8 mouse cellular contexts compared by ENCODE assay signal in the genomic region with DNA sequence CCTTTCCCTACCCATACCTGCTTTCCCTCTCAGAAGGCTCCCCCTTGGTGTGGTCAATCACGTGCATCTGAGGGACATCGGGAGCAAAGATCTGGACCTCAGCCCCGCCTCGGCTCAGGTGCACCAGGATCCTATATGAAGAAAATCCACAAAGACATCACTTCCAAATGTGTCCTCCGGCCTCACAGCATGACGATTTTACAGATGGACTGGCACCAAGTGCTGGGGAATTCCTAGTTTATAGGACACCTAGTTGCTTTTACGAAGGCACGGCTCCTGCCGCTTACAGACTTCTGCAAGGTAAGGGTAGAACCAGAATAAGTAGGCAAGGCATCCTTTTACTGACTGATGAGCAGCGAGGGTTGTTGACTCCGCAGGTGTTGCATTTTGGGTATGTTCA. TPM values are rescaled to one million over a fixed set of nuclear protein-coding genes. Genes with fewer than 3 reads are reported as not detected.
DNase-seq lines count a peak whose midpoint lies in the region; ATAC-seq and TF ChIP-seq lines count a peak whose summit lies in the region.

No protein-coding gene starts in this region.

- H3K4me3 ChIP-seq in lung, embryonic 16.5 days (ENCODE audit: low read length) = peak overlapping the region; percentile 89
- peak overlapping the region; percentile 78 for H3K4me3 ChIP-seq in forebrain, embryonic 11.5 days (ENCODE audit: low read depth, low read length)
- H3K4me3 ChIP-seq in intestine, postnatal 0 days (ENCODE audit: low read depth, low read length) = peak overlapping the region; percentile 68
- H3K4me3 ChIP-seq in neural tube, embryonic 15.5 days (replicated peaks) = peak overlapping the region; percentile 90

- DNase-seq in lung, postnatal 36 days = no peak
- no peak for DNase-seq in forebrain, embryonic 11.5 days (ENCODE audit: low spot score)
- DNase-seq in urinary bladder, postnatal 10 days (ENCODE audit: low spot score) = no peak
- no peak for DNase-seq in spleen, postnatal 14 days (ENCODE audit: low spot score in 2 of 2)
- no peak for DNase-seq in left cerebral cortex, adult 11 months (ENCODE audit: low spot score)

- H3K4me2 ChIP-seq in lung, embryonic 16.5 days (ENCODE audit: low read depth, low read length) = peak overlapping the region; percentile 94
- H3K4me2 ChIP-seq in forebrain, embryonic 11.5 days (ENCODE audit: low read depth, low read length, severe bottlenecking) = peak overlapping the region; percentile 90
- peak overlapping the region; percentile 98 for H3K4me2 ChIP-seq in intestine, postnatal 0 days (replicated peaks; ENCODE audit: low read depth)
- H3K4me2 ChIP-seq in neural tube, embryonic 15.5 days = peak overlapping the region; percentile 85

- no peak overlapping the region; the same call in 1 of the 2 replicates for H3K27ac ChIP-seq in lung, embryonic 16.5 days (ENCODE audit: low read length)
- no peak overlapping the region for H3K27ac ChIP-seq in forebrain, embryonic 11.5 days (ENCODE audit: low read depth, low read length)
- H3K27ac ChIP-seq in intestine, postnatal 0 days (ENCODE audit: low read depth, low read length) = no peak overlapping the region
- H3K27ac ChIP-seq in neural tube, embryonic 15.5 days (replicated peaks) = peak overlapping the region; percentile 86; the same call in 1 of the 2 replicates

- no peak for ATAC-seq in lung, embryonic 16.5 days (ENCODE audit: low read depth)
- no peak for ATAC-seq in forebrain, embryonic 11.5 days (replicated peaks; ENCODE audit: low FRiP score)
- ATAC-seq in intestine, postnatal 0 days = no peak
- no peak for ATAC-seq in neural tube, embryonic 15.5 days (ENCODE audit: low FRiP score)

- no peaks in the 10 kb centered on the region for H3K27me3 ChIP-seq in lung, embryonic 16.5 days (ENCODE audit: control insufficient read depth, insufficient read depth, low read depth, low read length)
- H3K27me3 ChIP-seq in forebrain, embryonic 11.5 days (ENCODE audit: control insufficient read depth, insufficient read depth, low read length) = no peaks in the 10 kb centered on the region
- no peaks in the 10 kb centered on the region for H3K27me3 ChIP-seq in intestine, postnatal 0 days (replicated peaks; ENCODE audit: control insufficient read depth, insufficient read depth, low read length)
- no peaks in the 10 kb centered on the region for H3K27me3 ChIP-seq in neural tube, embryonic 15.5 days (replicated peaks)

- peaks cover 13% of the 10 kb centered on the region for H3K4me1 ChIP-seq in lung, embryonic 16.5 days (replicated peaks; ENCODE audit: control insufficient read depth, insufficient read depth, low read length)
- H3K4me1 ChIP-seq in forebrain, embryonic 11.5 days (replicated peaks; ENCODE audit: control insufficient read depth, insufficient read depth, low read length) = peaks cover 5% of the 10 kb centered on the region; the same call in 1 of the 2 replicates
- 0 out of 2 replicates have a peak, but pooled peaks cover 6% of the 10 kb centered on the region for H3K4me1 ChIP-seq in intestine, postnatal 0 days (replicated peaks; ENCODE audit: control insufficient read depth, insufficient read depth, low read length)
- H3K4me1 ChIP-seq in neural tube, embryonic 15.5 days = peaks cover 39% of the 10 kb centered on the region

- H3K9ac ChIP-seq in lung, embryonic 16.5 days (ENCODE audit: low read length) = peak overlapping the region; percentile 95
- H3K9ac ChIP-seq in forebrain, embryonic 11.5 days (ENCODE audit: low read length) = peak overlapping the region; percentile 81
- 0 out of 2 replicates have a peak overlapping the region, but pooled peaks have one; percentile 71 for H3K9ac ChIP-seq in intestine, postnatal 0 days (ENCODE audit: low read depth, low read length)
- peak overlapping the region; percentile 98 for H3K9ac ChIP-seq in neural tube, embryonic 15.5 days (replicated peaks)

- no peaks in the 10 kb centered on the region for H3K9me3 ChIP-seq in lung, embryonic 16.5 days (ENCODE audit: control insufficient read depth, low read length)
- H3K9me3 ChIP-seq in forebrain, embryonic 11.5 days (ENCODE audit: control insufficient read depth, low read length) = no peaks in the 10 kb centered on the region
- no peaks in the 10 kb centered on the region for H3K9me3 ChIP-seq in intestine, postnatal 0 days (ENCODE audit: control insufficient read depth)
- H3K9me3 ChIP-seq in neural tube, embryonic 15.5 days (replicated peaks) = no peaks in the 10 kb centered on the region

- H3K36me3 ChIP-seq in lung, embryonic 16.5 days (ENCODE audit: control insufficient read depth, insufficient read depth, low read length) = peaks cover 28% of the 10 kb centered on the region
- no peaks in the 10 kb centered on the region; the same call in 1 of the 2 replicates for H3K36me3 ChIP-seq in forebrain, embryonic 11.5 days (ENCODE audit: control insufficient read depth, insufficient read depth, low read length)
- H3K36me3 ChIP-seq in intestine, postnatal 0 days (ENCODE audit: control insufficient read depth, insufficient read depth) = peaks cover 65% of the 10 kb centered on the region
- peaks cover 68% of the 10 kb centered on the region for H3K36me3 ChIP-seq in neural tube, embryonic 15.5 days

- TF ChIP-seq CTCF in intestine, postnatal 0 days (IDR thresholded peaks at IDR 0.05; ENCODE audit: low read depth) = no peak

- WGBS in lung, embryonic 16.5 days = 80% methylated on average over 11 of the region's 11 CpGs
- WGBS in forebrain, embryonic 11.5 days = 90% methylated on average over 11 of the region's 11 CpGs
- WGBS in intestine, postnatal 0 days = 66% methylated on average over 11 of the region's 11 CpGs
- WGBS in neural tube, embryonic 15.5 days = 91% methylated on average over 11 of the region's 11 CpGs

RNA-seq across cellular contexts. Expression of a gene that starts 0.8 kb away (rescaled TPM):
- 35.8 and 36.5 TPM in 2 replicates for polyA plus RNA-seq in lung, embryonic 16.5 days (2015; fragmentation: Nextera tagmentation; extraction: Ambion mirVana)
- polyA plus RNA-seq in forebrain, embryonic 11.5 days (2014; fragmentation: Nextera tagmentation; extraction: Ambion mirVana) = 14.0 and 16.3 TPM in 2 replicates
- polyA plus RNA-seq in intestine, postnatal 0 days (2015; fragmentation: Nextera tagmentation; extraction: Ambion mirVana) = 21.9 and 23.9 TPM in 2 replicates
- 31.2 and 34.5 TPM in 2 replicates for polyA plus RNA-seq in neural tube, embryonic 15.5 days (2015; fragmentation: Nextera tagmentation; extraction: Ambion mirVana)

RNA-seq across cellular contexts. Expression of a gene that starts 16.2 kb away (rescaled TPM):
- 16.5 and 17.0 TPM in 2 replicates for polyA plus RNA-seq in lung, embryonic 16.5 days (2015; fragmentation: Nextera tagmentation; extraction: Ambion mirVana)
- polyA plus RNA-seq in forebrain, embryonic 11.5 days (2014; fragmentation: Nextera tagmentation; extraction: Ambion mirVana) = 23.7 and 28.4 TPM in 2 replicates
- polyA plus RNA-seq in intestine, postnatal 0 days (2015; fragmentation: Nextera tagmentation; extraction: Ambion mirVana) = 4.2 TPM in 2 replicates
- 14.8 and 19.0 TPM in 2 replicates for polyA plus RNA-seq in neural tube, embryonic 15.5 days (2015; fragmentation: Nextera tagmentation; extraction: Ambion mirVana)
